Mouse (Mus musculus) CD8-positive naive resting alpha-beta T cell, adult 2 months (primary cell): ENCODE data around the gene Hoxc8.

Experiments used
- DNase-seq, 2 experiments: peaks; one replicate each; pipeline ENCODE4 v3.0.0; 2022; ENCODE audit warnings: low read depth in 2 of 2, low spot score in 2 of 2

The Hoxc8 gene

GRCm38 (mm10) chr15:103006326-103006725, 15.9 kb downstream of the Hoxc8 start:
- no peak for DNase-seq

- no peak for DNase-seq
Observed at GRCm38 (mm10) chr15:103009265-103010111, 19.1 kb downstream of the Hoxc8 start.

DNA sequence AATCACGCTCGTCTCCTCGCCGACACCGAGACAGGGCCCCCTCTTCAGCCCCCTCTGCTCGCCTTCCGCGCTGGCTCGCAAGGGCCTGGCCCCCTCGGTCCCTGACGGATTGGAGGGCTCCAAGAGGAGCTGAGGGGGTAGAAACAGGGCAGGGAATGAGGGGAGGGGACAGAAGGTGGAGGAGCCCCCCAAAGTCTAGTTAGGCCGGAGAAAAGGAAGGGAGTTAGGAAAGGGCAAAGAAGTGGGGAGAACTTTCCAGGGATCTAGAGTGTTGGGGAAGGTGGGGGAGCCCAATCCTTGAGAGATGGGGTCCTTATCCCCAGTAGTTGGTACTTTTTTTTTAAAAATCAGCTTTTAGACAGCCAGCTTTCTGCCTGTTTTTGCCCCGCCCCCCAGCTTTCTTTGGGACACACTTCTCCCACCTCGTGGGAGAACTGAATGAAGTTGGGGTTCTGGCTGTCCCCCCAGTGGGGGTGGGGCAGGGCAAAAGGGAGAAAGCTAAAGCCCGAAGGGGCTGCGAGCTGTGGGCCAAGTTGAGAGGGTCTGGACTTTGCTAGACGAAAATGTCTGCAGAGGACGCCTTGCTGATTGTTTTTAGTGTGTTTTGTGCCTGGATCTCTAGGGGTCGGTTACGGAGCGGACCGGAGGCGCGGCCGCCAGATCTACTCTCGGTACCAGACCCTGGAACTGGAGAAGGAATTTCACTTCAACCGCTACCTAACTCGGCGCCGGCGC, 19.9 kb downstream of the Hoxc8 start:
- DNase-seq = no peak

DNA sequence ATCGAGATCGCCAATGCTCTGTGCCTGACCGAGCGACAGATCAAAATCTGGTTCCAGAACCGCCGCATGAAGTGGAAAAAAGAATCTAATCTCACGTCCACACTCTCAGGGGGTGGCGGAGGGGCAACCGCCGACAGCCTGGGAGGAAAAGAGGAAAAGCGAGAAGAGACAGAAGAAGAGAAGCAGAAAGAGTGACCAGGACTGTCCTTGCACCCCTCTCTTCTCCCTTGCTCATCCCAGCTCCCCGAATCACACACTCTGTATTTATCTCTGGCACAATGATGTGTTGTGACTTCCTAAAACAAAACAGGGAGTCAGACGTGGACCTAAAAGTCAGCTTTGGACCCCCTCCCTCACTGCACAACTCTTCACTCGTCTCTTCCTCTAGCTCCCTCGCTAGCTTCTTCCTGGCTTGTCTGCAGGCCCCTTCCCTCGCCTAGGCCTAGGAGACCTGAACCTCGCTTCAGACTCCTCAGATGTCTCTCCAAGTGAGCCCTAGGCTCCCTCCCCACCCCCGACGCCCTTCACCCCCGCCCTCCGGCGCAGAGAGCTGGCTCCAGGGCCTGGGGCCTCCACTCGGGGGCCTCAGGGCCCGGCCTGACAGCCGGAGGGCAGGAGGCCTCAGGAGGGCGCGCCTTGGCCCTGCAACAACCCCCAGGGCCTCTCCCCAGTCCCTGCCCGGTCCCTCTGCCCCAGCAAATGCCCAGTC, 20.6 kb downstream of the Hoxc8 start:
- DNase-seq = no peak

GRCm38 (mm10) chr15:103011928-103012486, 21.6 kb downstream of the Hoxc8 start:
- no peak for DNase-seq

DNA sequence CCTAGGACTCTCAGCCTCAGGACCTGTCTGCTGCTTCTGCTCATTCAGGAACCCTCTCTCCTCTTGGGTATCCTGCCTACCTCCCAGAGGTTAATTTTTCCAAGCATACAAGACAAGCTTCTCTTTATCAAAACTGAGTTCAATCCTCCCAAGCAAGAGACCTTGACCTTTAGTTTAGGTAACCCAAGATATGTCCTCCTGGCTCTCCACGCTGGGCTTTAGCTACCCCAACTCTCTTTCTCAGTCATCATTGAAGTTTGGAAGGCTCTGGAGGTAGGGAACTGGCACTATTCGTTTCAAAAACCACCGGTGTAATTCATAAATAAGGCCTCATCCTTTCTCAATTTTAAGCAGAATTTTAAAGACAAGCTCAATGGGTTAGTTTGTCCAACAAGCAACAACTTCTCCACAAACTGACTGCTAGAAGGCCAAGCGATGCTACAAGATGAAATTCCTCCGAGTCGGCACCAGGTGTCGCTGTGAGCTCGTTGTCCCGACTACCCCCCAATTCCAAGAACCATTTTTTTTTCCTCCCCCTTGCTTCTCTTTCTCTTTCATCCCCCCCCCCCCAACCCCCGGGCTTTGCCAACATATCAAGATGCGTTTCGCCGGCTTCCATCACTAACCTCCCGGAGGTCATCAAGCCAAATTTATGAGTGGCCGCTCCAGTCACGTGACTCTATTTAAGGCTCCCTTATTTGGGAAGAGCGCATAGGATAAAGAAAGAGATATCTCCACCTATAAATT, 23.0 kb downstream of the Hoxc8 start:
- DNase-seq = no peak

DNA sequence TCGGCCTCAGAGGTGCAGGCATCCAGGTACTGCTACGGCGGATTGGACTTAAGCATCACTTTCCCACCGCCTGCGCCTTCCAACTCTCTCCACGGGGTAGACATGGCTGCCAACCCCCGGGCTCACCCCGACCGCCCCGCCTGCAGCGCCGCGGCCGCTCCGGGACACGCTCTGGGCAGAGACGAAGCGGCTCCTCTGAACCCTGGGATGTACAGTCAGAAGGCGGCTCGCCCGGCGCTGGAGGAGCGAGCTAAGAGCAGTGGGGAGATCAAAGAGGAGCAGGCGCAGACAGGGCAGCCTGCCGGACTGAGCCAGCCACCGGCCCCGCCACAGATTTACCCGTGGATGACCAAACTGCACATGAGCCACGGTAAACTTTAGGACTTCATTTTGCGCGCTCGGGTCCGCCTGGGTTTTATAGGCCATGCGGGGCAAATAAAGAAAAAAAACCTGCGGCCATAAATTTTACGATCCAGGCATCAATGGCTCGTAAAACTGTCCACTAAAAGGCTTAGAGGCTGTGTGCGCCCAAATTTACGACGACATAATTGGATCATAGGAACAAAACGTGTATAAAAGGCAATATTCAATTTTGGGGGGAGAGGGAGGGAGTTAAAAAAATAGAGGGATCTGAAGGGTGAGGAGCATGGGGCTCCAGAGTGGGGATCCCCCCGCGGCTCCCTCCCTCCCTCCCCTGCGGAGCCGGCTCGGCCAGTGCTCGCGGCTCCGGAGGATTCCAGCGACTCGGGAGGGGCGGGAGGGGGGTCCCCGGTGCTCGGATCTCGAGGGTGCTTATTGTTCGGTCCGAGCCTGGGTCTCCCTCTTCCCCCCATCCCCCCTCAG, 24.0 kb downstream of the Hoxc8 start:
- no peak for DNase-seq

DNA sequence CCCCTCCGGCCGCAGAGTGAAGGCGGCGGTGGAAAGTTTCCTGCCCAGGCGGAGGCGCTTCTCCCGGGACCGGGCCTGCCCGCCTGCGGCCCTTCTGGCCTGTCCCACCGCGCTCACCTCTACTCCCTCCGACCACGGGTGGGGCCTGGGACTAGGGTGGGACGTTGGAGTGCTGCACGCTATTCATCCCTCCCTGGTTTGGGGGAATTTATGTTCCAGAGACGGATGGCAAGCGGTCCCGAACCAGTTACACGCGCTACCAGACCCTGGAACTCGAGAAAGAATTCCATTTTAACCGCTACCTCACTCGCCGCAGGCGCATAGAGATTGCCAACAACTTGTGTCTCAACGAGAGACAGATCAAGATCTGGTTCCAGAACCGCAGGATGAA, 24.6 kb downstream of the Hoxc8 start:
- DNase-seq = no peak

GRCm38 (mm10) chr15:103015406-103016166, 25.2 kb downstream of the Hoxc8 start:
- no peak for DNase-seq

- no peak for DNase-seq
Observed at GRCm38 (mm10) chr15:103018636-103019035, 28.2 kb downstream of the Hoxc8 start, which contains the start of gene Hoxc4. Gene Hoxc4 (plus strand): TSS chr15:103018934.

GRCm38 (mm10) chr15:103020899-103021418, 30.6 kb downstream of the Hoxc8 start:
- DNase-seq = no peak

GRCm38 (mm10) chr15:103021544-103021943, 31.1 kb downstream of the Hoxc8 start:
- DNase-seq = no peak

DNA sequence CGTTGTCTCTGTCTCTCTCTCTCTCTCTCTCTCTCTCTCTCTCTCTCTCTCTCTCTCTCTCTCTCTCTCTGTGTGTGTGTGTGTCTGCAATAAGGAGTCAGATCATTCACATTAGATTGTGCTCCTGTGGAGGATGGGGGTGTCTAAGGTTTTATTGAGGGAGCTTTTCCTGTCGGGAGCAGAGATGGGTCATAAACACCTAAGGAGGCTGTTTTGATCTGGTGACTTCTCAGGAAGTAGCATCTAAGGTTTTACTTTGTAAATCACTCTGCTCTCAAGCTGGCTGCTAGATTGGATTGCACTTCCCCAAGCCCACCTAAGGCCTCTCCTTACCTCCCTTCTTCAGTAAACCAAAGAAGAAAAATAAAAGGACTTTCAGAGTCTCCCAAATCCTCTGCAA, 33.7 kb downstream of the Hoxc8 start:
- no peak for DNase-seq

- no peak for DNase-seq
Observed at GRCm38 (mm10) chr15:103027266-103028235, 37.1 kb downstream of the Hoxc8 start.

DNA sequence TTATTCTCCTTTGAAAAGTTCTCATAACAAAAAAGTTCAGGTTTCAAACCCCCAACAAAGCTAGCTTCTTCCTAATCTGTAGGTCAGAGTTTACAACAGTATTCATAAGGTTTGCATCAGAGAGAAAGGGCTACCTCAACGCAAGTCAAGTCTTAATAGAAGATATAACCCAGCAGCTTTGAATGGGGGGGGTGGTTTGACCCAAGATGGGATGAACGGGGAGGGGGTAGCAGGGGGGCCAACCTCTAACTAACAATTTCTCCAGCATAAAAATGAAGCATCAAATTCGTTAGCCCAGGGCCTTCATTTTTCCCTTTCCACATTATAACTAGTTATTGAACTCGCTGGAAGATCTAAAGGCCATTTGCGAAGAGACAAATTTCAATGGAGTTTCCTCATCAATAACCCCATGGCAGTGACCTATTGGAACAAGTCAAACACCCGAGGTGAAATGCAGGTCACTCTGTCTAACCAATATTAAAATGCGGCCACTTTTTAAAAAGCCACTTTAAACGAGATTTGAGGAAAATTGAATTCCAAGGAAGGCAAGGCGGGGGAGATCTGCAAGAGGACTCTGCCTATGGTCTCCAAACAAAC, 38.6 kb downstream of the Hoxc8 start:
- no peak for DNase-seq

DNA sequence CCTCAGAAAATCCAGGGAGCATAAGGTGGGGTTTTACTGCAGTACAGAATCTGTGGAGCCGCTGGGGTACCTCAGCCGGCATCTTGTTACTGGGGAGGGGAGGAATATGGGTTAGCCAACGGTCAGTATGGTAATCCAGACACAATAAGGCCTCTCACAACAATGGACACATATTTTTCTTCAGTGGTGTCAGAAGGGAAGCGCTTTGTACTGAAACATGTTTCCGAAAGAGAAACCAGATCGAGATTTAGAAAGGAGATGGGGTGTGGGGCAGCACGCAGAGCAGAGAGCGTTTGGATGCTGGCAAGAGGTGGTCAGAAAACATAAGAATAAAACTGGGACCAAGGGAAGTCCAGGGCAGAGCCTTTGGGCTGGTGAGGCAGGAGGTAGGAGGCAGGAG, 39.7 kb downstream of the Hoxc8 start:
- DNase-seq = no peak

GRCm38 (mm10) chr15:103032167-103032566, 41.8 kb downstream of the Hoxc8 start:
- no peak for DNase-seq
